Mouse (Mus musculus) c-Kit-negative CD71-positive TER-119-positive erythroid progenitor cells, embryonic 14.5 days (primary cell): ENCODE results near the gene Exoc4.

Experiments
- DNase-seq: peaks from one replicate; pipeline ENCODE4 v3.0.0-alpha.2; 2013; ENCODE audit warnings: low read depth, low spot score

Exoc4 gene

DNA sequence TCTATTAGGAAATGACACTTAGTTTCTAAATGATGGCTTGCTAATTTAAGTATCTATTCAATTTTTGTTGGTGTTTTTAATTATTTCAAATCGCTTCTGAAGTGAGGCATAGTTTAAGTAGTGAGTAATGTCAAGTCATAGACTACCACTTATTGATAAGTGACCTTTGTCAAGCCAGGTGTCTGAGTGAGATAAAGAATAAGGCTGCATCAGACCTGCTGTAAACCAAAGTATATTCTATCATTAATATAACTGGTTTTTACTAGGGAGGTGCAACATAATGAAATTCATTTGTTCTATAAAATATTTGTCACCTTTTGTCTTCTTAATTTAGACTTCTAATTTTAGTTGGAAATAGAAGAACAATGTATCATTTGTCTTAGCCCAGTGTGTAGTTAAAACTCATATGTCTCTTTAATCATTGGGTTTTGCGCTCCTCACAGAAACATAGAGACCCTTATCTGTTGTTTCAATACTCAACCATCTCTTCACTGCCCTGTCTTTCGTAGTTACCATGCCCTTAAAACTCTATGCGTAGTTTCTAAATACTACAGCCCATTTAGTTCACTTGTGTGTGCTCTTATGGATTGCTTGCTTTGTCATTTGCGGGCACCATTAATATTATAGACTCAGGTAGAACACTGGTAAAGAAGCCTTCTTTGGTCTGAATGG, 217.4 kb downstream of the Exoc4 start:
- peak; percentile 48 for DNase-seq

DNA sequence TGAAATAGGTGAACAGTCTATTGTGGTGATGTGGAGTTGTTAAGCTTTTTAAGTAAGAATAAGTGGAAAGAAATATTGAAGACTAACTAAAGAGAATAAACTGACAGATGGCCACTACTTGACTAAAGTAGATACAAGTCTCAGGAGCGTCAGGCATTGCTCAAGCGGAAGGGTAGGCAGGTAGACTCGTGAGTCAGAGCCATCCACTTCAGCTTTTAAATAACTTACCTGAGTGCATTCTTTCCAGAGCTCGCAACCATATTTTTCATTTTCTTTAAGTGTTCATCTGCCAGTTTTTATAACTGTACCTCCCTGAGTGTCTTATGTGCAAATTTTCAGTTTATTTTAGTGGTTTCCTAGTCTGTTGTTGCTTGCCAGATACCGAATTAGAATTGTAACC, 219.6 kb downstream of the Exoc4 start:
- no peak for DNase-seq

DNA sequence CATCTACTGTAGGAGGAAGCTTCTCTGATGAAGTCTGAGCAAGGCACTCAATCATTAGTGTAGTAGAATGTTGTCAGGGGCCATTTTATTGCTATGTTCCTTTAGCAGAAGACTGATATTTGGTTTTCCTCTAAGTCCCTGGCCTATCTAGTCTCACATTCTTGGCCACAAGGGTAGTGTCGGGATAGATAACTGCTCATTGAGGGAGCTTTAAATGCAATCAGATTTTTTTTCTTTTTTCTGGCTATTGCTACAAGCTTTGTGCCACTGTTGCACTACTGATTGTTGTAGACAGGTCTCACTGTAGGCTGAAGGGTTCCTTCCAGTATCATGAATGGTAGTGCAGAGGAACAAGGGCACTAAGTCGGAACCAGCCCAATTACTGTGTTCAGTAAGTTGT, 227.2 kb downstream of the Exoc4 start:
- DNase-seq, result no peak

DNA sequence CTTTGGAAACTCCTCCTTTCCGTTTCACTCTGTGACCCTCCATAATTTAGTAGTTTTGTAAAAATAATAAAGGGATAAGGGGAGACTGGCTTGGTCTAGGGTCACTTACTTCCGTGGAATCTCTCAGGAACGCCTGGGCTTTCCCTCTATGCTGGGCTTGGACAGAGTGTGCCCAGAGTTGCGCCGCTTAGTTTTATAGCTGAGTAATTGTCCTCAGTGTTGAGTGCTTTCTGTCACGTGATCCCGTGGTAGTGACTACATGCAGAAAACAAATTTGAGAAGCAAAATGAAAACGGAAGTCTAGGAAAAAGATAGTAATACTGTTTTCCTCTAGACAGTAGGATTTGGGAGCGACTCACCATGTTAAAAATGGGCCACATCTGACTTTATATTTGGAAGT, 235.7 kb downstream of the Exoc4 start:
- no peak for DNase-seq

DNA sequence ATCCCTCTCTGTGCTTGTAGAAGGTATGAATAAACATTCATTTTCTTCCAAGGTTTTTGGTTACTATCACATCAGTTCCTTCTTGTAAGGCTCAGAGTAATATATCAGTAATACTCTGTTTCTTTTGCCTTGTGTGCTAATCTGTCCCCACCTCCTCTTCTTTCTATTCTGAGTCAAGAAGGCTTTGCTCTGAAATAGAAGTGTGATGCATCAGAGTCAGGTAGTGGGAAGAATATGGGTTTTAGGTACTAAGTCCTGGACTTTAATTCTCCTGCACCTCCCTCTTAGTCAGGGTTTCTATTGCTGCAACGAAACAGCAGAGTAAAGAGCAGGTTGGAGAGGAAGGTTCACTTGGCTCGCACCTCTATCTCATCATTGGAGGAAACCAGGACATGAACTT, 240.9 kb downstream of the Exoc4 start:
- DNase-seq, result no peak

DNA sequence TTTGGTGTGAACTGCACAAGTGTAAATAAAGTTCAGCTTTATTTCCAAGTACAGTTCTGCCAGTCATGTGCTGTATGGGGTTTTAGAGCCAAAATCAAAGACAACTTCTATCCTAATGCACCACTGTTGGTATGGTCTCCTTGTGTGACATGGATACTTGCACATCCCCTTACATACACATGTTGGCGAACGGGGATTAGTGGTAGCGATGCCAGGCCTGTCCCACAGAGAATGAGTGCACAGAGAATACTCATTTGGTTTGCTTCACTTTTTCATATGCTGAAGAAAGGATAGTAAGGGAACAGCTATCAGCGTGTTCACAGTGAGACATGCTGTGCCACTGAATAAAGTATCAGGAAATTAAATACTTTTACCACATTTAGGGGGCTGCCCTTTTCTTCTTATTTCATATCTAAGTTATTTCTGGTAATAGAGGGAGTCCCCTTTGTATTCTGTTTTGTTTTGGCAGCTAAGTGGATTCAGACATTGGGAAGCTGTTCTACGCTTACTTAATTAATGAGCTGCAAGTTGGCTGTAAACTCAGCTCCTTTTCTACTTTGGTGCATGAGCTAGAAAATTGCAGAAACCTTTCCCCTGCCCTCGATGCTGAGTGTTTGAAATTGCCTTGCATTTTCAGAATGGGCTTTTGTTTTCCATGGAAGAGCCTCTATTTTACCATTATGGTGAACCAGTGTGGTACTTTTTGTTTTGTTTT, 247.4 kb downstream of the Exoc4 start:
- DNase-seq, result no peak

DNA sequence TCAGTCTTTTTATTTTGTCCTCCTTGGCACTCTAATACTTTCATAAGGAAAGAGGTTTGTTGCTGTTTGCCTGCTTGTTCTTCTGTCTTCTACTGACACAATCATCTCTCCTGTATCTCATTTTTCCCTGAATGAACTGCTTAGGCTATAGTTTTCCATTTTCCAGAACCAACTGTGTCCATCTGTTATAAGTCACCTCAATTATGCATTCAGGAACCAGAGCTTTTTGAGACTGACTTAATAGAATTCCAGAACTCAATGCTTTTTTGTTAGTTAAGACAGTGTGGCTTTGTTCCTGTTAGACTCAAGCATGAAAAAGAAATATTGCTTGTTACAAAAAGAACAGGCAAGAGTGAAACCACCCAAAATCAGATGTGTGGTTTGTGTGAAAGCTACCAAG, 248.5 kb downstream of the Exoc4 start:
- no peak for DNase-seq

DNA sequence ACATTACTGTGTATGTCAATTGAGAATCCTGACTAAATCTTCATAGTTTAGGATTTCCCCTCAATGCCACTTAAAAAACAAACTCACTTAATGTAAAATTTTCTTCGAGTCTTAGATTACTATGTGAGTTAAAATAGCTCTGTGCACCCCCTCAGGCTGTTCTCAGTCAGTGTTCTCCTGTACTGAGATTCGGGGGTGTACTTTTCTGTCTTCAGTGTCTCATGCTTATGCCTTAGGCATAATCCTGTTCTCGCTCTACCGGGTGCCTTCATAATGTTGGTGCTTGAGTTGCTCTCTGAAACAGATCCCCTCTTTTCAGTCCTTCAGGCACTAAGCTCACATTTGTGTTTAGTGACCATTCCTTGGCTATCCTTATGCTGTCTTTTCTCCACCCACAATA, 253.5 kb downstream of the Exoc4 start:
- no peak for DNase-seq

DNA sequence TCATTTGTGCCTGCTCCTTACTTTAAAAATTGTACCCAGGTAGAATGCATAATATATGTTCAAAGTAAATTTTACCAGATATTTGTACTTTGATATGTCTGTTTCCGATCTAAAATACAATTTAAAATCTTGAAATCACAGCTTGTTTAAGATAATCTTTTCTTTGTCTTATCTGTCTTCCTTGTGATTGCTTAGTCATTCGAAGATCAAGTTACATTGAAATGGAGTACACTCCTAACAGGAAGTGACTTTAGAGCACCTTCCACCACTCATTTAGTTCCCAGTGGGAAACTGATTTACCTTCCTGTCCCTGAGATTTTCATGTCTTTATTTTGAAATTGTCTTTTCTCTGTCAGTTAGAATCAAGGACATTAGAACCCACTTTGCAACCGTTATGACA, 254.5 kb downstream of the Exoc4 start:
- no peak for DNase-seq

DNA sequence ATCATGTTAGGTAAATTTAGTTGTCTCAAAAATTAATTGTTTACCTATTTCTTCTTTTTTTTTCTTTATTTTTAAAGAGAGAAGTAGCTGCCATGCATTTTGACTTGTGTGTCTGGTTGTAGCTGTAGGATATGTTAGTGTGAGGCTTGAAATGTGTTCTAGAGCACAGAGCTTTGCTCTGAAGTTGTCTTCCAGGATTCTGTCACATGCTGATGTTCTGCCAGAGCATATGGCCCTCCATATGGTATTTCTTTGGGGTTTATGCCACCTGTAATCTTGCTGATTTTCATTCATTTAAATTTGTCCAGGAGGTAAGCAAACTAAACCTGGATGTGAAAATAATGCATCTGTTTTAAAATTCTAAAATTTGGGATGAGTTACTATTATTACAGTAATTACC, 258.2 kb downstream of the Exoc4 start:
- DNase-seq, result no peak

DNA sequence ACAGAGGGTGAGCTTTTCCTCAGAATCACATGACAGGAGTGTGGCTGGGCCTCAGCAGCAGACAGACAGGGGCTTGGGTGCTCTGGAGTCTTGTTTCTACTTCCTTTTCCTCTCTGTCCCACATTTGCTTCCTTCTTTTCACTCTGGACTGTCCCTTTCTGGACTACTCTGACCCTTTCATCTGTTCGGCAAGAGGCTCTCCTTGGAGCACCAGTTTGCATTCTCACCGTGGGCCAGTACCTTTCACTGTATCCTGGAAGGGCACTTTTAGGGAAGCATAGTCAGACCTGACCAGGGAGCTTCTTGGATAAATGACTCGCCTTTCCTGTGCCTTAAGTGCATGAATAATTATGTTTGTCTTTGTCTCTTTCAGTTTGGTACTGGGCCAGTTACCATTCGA, 266.5 kb downstream of the Exoc4 start:
- no peak for DNase-seq

DNA sequence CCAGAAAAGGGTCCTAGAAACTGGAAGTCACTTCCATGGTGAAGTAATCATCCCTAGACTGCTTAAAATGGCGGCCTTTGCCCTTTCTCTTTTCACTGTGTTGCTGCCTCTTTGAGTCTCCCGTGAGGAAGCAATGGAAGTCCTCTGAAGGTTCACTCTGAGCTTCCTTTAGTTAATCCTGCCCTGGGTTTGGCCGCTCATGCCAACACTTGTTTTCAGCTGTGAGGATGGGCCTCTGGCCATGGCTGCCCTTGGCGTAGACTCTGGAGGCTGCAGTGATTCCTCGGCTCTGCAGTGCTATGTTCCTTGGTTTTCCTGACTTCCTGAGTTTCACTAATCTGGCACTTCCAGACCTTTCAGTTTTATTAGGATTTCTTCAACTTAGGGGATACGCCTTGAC, 267.9 kb downstream of the Exoc4 start:
- no peak for DNase-seq

DNA sequence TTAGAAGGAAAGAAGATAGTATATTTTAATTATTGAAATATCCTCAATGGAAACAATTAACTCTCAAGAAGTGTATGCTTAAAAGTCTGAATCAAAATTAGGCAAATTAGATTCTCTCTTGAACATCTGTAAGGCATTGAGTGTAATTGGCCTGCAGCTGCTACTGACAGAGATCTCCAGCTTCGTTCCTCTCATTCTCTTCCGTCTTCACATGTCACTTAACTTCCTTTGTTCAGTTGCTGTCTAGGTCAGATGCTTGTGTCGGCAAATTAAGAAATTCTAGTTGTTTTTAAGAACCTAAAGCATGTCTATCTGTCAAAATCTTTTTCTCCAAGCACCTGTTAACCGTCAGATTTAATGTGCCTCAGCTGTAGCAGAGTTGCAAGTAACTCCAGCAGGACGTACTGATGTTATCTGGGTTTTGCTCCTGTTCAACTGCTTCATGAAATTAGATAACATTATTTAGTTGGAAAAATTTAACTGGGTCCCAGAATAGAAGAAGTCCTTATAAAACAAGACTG, 269.1 kb downstream of the Exoc4 start:
- DNase-seq, result no peak

DNA sequence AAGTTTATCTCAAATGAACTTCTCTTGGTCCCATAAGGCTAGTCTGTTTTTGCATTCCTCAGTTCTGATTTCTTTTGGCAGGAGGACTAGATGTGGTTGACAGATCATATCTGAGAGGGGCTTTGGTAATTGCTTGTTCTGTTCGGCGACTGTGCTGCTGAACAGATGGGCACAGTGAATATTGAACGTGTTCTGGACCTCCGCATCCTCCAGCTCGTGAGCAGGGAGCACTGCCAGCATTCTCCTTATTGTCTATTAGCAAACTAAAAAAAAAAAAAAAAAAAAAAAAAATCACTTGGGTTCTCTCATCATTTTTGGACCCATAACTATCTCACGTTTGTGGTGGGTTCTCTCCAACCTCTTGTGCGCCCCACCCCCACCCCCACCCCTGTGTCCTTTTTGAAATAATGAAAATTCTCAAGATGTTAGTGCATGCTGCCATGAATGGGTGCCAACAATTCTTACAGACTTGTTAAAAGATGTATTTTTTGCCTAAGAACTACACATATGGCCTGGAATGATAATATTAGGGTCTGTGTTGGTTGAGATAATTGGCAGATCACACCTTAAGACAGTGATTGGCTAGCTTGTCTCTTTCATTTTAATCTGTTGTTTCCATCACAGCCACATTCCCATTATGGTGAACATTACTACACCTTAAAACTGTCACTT, 276.9 kb downstream of the Exoc4 start:
- DNase-seq, result no peak

DNA sequence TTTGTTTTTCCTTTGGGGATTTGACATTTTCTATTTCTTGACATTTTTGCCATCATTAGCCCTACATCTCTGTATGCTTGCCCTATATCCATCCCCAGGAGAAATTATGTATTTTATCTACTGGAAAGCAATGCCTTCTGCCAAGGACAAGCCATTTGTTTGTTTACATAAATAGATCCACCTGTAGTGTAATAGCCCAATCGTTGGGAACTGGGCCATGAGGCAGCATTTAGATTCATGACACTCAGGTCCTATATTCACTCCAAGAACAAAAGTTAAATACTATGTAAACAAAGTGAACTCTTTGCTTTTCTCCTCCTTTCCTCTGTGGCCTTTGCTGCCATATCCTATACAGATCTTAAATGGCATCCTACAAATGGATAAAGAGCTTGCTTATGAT, 291.5 kb downstream of the Exoc4 start:
- DNase-seq, result no peak

DNA sequence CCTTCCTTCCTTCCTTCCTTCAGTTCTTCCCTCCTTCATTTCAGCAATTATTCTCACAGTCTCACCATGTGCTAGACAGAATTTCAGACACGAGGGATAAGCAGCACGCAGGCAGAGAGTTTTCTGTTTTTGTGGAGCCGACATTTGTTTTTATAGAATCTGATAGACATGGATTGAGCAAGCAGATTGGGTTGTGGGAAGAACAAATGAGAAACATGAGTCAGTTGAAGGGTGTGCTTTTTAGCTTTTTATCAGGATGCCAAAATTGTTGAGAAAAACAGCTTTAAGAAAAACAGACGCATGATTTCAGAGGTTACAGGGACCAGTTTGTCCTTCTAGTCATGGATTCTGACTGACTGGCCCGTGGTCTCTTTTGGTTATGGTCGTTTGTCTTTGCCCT, 293.8 kb downstream of the Exoc4 start:
- DNase-seq, result no peak

DNA sequence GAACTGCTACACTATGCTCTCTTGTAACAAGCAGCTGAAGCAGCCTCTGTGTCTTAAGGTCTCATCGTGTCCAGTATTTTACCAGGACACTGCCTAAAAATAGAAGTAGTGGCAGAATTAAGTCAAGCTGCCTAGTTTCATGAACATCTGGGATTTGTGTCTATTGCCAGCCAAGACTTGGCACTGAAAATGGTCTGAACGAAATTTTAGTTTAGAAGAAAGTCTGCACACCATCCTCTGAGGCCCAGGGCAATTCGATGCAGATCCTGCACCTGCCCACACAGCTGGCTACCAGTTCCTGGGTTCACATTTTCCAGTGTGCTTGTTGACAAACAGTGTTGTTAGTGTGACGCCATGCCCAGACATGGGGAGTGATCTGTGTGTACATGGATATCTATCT, 303.0 kb downstream of the Exoc4 start:
- no peak for DNase-seq

DNA sequence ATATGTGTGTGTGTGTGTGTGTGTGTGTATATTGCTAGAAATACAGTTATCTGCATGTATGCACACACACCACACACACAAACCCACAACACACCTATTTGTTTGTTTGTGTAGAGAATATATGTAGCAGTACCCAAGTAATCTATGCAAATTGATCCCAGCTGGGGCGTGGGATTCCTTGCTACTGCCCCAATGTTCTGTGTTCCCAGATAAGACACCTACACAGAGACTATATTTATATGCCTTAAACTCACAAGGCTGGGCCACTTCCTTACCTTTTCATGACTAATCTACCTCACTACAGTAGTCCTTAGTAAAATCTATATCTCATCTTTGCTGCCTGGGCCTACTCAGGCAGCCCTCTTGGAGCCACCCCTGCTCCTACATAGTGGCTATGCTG, 312.0 kb downstream of the Exoc4 start:
- no peak for DNase-seq

DNA sequence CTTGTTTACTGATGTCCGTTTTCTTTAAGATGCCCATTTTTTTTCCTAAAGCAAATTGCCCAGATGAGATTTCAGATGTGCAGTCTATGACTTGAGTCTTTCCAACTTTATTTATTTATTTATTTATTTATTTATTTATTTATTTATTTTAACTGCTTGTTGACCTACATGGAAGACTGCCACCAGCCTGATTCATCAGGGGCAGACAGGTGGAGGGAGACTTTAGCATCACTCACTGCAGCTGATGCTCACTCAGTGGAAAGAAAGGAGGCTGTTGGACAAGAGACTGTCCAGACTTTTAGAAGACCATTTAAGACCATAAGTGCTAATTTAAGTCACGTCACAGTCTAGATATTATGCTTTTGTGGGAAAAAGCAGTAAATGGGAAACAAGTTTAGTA, 313.0 kb downstream of the Exoc4 start:
- no peak for DNase-seq

DNA sequence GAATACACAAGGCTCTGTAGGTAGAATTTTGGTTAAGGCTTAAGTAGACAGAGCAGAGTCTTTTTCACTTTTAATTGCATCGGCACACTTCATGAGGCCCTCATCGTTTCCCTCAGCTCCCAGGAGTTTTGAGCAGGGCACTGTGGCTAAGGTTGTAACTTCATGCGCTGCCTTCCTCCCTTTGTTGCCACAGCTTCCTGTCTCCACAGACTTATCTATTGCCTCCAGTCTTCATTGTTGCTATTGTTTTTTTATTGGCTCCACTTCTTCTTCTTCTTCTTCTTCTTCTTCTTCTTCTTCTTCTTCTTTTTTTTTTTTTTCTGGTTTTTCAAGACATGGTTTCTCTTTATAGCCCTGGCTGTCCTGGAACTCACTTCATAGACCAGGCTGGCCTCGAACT, 327.1 kb downstream of the Exoc4 start:
- DNase-seq, result no peak

DNA sequence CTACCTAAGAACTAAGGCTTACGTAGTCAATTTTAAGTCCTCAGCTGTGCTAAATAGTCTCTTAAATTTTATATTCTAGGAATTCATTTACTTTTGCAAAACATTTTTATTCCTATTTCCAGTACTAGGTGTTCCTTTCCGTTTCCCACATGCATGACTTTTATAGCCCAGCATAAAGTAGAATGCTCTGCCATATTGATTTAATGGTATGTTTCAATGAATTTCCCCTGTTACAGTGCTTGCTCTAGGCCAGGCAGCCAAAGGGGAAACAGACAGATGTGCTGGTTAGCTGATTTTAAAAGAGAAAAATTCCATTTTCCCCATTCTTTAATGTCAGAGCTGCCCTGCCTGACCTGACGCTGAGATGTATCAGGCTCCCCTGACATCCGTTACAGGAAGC, 359.6 kb downstream of the Exoc4 start:
- no peak for DNase-seq

DNA sequence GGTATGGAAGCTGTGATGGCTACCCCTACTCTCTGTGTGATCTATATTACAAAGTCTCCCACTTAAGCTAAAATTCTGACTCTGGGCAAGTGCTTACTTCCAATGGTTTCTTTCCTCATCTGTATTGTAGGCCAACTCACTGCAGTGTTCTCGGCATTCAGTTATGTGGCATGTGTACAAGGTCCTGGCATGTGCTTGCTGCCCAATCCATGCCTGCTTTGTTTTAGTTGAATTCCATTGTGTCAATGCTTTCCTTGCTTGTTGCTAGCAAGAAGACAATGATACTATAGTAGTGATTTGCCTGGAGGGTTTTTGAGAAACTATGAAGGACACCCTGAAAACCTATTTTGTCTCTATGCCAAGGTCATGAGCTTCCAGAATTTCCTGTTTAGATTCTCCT, 365.1 kb downstream of the Exoc4 start:
- DNase-seq, result no peak

DNA sequence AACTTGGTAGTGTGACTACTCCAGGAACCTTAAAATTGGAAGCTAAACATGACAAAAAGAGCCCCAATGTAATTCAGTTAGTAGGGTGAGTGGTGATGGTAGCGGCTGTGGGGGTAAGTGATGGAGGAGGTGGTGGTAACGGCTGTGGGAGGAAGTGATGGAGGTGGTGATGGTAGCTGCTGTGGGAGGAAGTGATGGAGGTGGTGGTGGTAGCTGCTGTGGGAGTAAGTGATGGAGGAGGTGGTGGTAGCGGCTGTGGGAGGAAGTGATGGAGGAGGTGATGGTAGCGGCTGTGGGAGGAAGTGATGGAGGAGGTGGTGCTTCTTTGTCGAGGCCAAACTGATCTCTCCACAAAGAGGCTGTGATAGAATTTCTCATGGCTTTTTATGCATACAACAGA, 369.7 kb downstream of the Exoc4 start:
- DNase-seq, result no peak
